Mouse (Mus musculus) left cerebral cortex, adult 6 months (tissue): ENCODE data around the gene Olfr186. TPM values are rescaled to one million over a fixed set of nuclear protein-coding genes. Genes with fewer than 3 reads are reported as not detected.

ENCODE experiments used
- long read RNA-seq, 2 experiments: library from polyadenylated mRNA; unstranded; transcript quantifications; one replicate each; pipeline ENCODE4 v2.0.0; 2019 to 2020
- polyA plus RNA-seq: library from polyadenylated mRNA; unstranded; fragments of <200 nt; fragmentation: Nextera tagmentation; gene quantifications from 2 replicates; pipeline ENCODE4 v1.2.3, GENCODE M21; 2021

Gene Olfr186
- polyA plus RNA-seq, result not detected in 2 replicates
- long read RNA-seq, experiment 1, result 0 reads
- long read RNA-seq, experiment 2, result 0 reads

DNA sequence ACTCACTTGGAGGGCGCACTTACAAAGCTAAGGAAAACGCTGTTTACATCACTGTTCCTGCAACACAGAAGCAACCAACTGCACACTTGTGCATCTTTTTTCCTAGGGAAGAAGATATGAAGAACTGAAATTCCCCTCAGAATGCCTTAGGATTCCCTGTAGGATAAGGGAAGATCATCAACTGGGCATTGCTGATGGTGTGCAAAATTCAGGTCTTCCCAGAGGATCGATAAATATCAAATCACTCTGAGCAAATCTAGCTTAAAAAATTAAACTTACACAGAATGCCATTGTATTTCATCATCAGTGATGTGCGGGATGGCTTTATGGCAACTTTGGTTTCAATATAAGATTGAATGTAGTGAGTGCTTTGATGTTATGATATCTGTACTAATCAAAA is at the start of gene Olfr186:
Gene Olfr186 (minus strand): TSS at position 101 of the 400 bp plus-strand sequence.

DNA sequence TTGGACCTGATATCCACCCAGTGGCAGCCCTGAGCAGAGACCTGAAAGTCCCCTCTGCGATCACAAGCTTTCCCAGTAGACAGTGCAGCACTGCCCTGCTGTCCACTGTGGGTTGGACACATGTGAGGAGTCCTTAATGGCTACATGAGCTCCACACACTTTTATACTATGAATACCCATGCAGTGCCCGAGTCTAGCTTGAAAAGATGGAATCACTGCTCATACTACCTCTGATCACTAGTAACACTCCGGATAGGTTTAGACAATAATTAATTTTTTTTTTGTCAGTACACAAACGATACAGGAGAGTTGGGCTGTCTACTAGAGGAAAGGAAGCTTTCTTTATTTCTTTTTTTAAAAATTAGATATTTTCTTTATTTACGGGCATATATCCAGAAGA is 47.8 kb upstream of the Olfr186 start, which contains the start of gene Olfr190:
Gene Olfr190 (minus strand): TSS at position 101 of the 400 bp plus-strand sequence.

DNA sequence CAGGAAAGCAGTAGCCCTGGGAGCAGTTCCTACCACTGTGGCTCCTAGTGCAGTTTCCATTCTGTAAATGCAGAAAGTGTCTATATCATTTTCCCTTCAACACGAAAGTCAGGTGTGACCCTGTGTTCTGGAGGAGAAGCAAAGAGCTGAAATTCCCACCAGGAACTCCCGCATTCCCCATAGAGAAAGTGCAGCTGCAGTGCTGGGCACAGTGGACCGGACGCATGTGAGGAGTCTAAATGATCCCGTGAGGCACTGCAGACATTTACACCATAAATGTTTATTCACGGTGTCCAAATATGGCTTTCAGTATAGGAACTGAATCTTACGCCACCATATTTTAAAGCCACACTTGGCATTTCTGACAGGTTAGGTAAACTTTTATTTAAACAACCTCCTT is 9.6 kb upstream of the Olfr186 start, which contains the start of gene Olfr187:
Gene Olfr187 (minus strand): TSS at position 58 of the 400 bp plus-strand sequence.

DNA sequence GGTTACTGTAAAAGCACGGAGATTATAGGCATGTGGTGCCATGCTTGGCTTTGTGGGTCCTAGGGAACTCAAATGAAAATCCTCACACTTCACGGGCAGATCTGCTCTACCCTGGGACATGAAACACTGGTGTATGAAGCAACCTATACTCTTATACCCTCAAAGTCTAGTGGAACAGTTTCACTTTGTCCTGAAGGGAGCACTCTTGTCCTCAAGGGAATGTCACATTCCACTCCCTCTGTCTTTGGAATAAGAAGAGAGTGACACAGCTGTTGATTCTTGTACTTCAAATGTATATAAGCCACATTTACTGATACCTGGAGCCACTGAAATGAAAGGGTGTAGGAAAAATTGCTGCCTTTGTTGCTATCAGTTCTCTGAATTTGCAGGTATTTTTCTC is 35.0 kb downstream of the Olfr186 start, which contains the start of gene Olfr183:
Gene Olfr183 (plus strand): TSS at position 301 of the 400 bp plus-strand sequence.

Other genes starting within 250 kb of the Olfr186 start
- not detected in 2 replicates for gene Olfr173, start 230.0 kb downstream of the Olfr186 start, polyA plus RNA-seq
- gene Olfr175-ps1, start 203.5 kb downstream of the Olfr186 start, polyA plus RNA-seq, result not detected in 2 replicates
- gene Olfr177, start 155.5 kb downstream of the Olfr186 start, polyA plus RNA-seq, result not detected in 2 replicates
- gene Olfr178, start 138.2 kb downstream of the Olfr186 start, polyA plus RNA-seq, result not detected in 2 replicates
- gene Olfr181, start 101.5 kb downstream of the Olfr186 start, polyA plus RNA-seq, result not detected in 2 replicates
- gene Olfr180, start 100.9 kb downstream of the Olfr186 start, polyA plus RNA-seq, result not detected in 2 replicates
- not detected in 2 replicates for gene Olfr183, start 34.9 kb downstream of the Olfr186 start, polyA plus RNA-seq
- not detected in 2 replicates for gene Olfr187, start 9.5 kb upstream of the Olfr186 start, polyA plus RNA-seq
- gene Olfr190, start 47.7 kb upstream of the Olfr186 start, polyA plus RNA-seq, result not detected in 2 replicates
- not detected in 2 replicates for gene Olfr191, start 59.5 kb upstream of the Olfr186 start, polyA plus RNA-seq
- not detected in 2 replicates for gene Olfr193, start 81.6 kb upstream of the Olfr186 start, polyA plus RNA-seq
- gene Olfr194, start 90.8 kb upstream of the Olfr186 start, polyA plus RNA-seq, result not detected in 2 replicates
- not detected in 2 replicates for gene Olfr195, start 116.8 kb upstream of the Olfr186 start, polyA plus RNA-seq
- not detected in 2 replicates for gene Olfr196, start 140.2 kb upstream of the Olfr186 start, polyA plus RNA-seq
- not detected in 2 replicates for gene Olfr198, start 173.2 kb upstream of the Olfr186 start, polyA plus RNA-seq
- not detected in 2 replicates for gene Olfr199, start 189.5 kb upstream of the Olfr186 start, polyA plus RNA-seq
- gene Olfr201, start 242.3 kb upstream of the Olfr186 start, polyA plus RNA-seq, result not detected in 2 replicates